Mouse (Mus musculus) fat pad, adult 2 months (tissue): Measurements from ENCODE around the gene B3galt5.

Experiments used
- DNase-seq: peaks from one replicate; pipeline ENCODE4 v3.0.0-alpha.2; 2011; ENCODE audit warnings: low read depth, low spot score; ENCODE audit errors: extremely low read depth

Gene B3galt5

GRCm38 (mm10) chr16:96235366-96235970 lies at the start of gene B3galt5:
B3galt5 (plus strand) TSS chr16:96235801.
- no peak for DNase-seq

GRCm38 (mm10) chr16:96187619-96188018 lies 48.0 kb upstream of the B3galt5 start:
- DNase-seq, result no peak

GRCm38 (mm10) chr16:96191531-96192506 lies 43.8 kb upstream of the B3galt5 start, which contains the start of gene Lca5l:
Lca5l (minus strand) TSS chr16:96192271.
- peak; percentile 71 for DNase-seq

- DNase-seq, result no peak
These were observed 35.5 kb upstream of the B3galt5 start, which contains the start of gene Sh3bgr for GRCm38 (mm10) chr16:96199913-96200701. Sh3bgr (plus strand) TSS chr16:96200450.

GRCm38 (mm10) chr16:96200702-96201028 lies 34.9 kb upstream of the B3galt5 start:
- no peak for DNase-seq

- no peak for DNase-seq
These were observed 33.9 kb upstream of the B3galt5 start for GRCm38 (mm10) chr16:96201485-96202232.

- DNase-seq, result no peak
These were observed 25.8 kb upstream of the B3galt5 start for GRCm38 (mm10) chr16:96209789-96210188.

GRCm38 (mm10) chr16:96210856-96211255 lies 24.7 kb upstream of the B3galt5 start:
- no peak for DNase-seq

GRCm38 (mm10) chr16:96213027-96213426 lies 22.6 kb upstream of the B3galt5 start:
- DNase-seq, result no peak

GRCm38 (mm10) chr16:96221491-96221890 lies 14.1 kb upstream of the B3galt5 start:
- no peak for DNase-seq

- DNase-seq, result no peak
These were observed 13.6 kb upstream of the B3galt5 start for GRCm38 (mm10) chr16:96221959-96222358.

GRCm38 (mm10) chr16:96222452-96222851 lies 13.1 kb upstream of the B3galt5 start:
- DNase-seq, result no peak

GRCm38 (mm10) chr16:96228438-96228837 lies 7.2 kb upstream of the B3galt5 start:
- DNase-seq, result no peak

- no peak for DNase-seq
These were observed 6.5 kb upstream of the B3galt5 start for GRCm38 (mm10) chr16:96229044-96229555.

GRCm38 (mm10) chr16:96230411-96230810 lies 5.2 kb upstream of the B3galt5 start:
- DNase-seq, result no peak

- DNase-seq, result no peak
These were observed 4.3 kb upstream of the B3galt5 start for GRCm38 (mm10) chr16:96231251-96231650.

GRCm38 (mm10) chr16:96231974-96232373 lies 3.6 kb upstream of the B3galt5 start:
- no peak for DNase-seq

GRCm38 (mm10) chr16:96233996-96234395 lies 1.6 kb upstream of the B3galt5 start:
- no peak for DNase-seq

GRCm38 (mm10) chr16:96244496-96244895 lies 8.9 kb downstream of the B3galt5 start:
- DNase-seq, result no peak

- DNase-seq, result no peak
These were observed 14.0 kb downstream of the B3galt5 start for GRCm38 (mm10) chr16:96249635-96250034.
